Mouse (Mus musculus) cortical plate, adult 2 months (tissue): ENCODE measurements around the gene Plppr3.

Source experiments
- CTCF ChIP-seq: fragments of 200-500 bp; IDR thresholded peaks from 2 replicates; pipeline ENCODE4 v1.5.1; 2011; ENCODE audit warnings: mild to moderate bottlenecking, control low read depth, low read length; ENCODE audit not compliant: insufficient read depth; ENCODE audit errors: extremely low read depth
- POLR2A ChIP-seq: fragments of 200-500 bp; IDR thresholded peaks from 2 replicates; pipeline ENCODE4 v1.6.1; 2011; ENCODE audit warnings: mild to moderate bottlenecking, low read length, control low read depth; ENCODE audit not compliant: insufficient read depth; ENCODE audit errors: extremely low read depth

DNA sequence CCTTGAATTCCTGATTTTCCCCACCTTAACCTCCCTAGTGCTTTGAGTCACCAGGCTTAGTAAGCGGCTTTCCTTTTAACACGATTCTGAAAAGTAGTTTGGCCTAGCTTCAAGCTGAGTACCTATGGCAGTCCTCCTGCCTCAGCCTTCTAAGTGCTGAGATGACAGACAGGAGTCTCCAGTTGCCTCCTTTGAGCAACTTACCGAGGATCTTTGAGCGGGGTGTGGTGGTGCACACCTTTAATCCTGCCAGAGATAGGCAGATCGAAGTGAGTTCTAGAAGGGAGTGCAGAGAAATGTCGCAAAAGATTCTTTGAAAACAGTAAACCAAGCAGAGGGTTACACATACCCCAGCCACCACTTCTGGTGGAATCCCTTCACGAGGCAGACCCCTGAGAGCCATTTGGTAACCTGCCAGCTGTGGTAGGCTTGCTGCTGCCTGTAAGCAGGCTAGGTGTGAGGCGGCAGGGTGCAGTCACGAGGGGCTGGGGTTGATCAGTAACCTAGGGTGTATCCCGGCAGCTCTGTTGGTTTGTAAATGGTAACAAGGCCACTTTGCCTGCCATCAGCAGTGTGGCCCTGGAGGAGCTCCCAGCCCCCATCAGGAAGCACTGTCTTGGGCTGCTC is 18.8 kb downstream of the Plppr3 start:
- TF ChIP-seq POLR2A, result no peak
- no peak for TF ChIP-seq CTCF
